Mouse (Mus musculus) c-Kit-positive CD71-positive TER-119-positive erythroid progenitor cells, embryonic 14.5 days (primary cell): ENCODE results near the gene Atl3.
A peak's percentile ranks its signal among the peaks of the same experiment; 100 is the strongest.

Experiments
- DNase-seq: peaks from one replicate; pipeline ENCODE4 v3.0.0-alpha.2; 2013; ENCODE audit warnings: low spot score

Gene Atl3

GRCm38 (mm10) chr19:7498816-7499215 is 5.0 kb downstream of the Atl3 start:
- no peak for DNase-seq

GRCm38 (mm10) chr19:7500701-7501100 is 6.9 kb downstream of the Atl3 start:
- DNase-seq, result no peak

GRCm38 (mm10) chr19:7502432-7502831 is 8.6 kb downstream of the Atl3 start:
- no peak for DNase-seq

- no peak for DNase-seq
Observed at GRCm38 (mm10) chr19:7506321-7506720, 12.5 kb downstream of the Atl3 start.

GRCm38 (mm10) chr19:7508026-7508425 is 14.2 kb downstream of the Atl3 start:
- DNase-seq, result no peak

- no peak for DNase-seq
Observed at GRCm38 (mm10) chr19:7516437-7516836, 22.6 kb downstream of the Atl3 start.

GRCm38 (mm10) chr19:7521619-7522018 is 27.8 kb downstream of the Atl3 start:
- DNase-seq, result no peak

- DNase-seq, result no peak
Observed at GRCm38 (mm10) chr19:7522856-7523255, 29.0 kb downstream of the Atl3 start.

GRCm38 (mm10) chr19:7523292-7523691 is 29.5 kb downstream of the Atl3 start:
- no peak for DNase-seq

GRCm38 (mm10) chr19:7523781-7524180 is 29.9 kb downstream of the Atl3 start:
- DNase-seq, result no peak

- DNase-seq, result no peak
Observed at GRCm38 (mm10) chr19:7524879-7525278, 31.0 kb downstream of the Atl3 start.

GRCm38 (mm10) chr19:7528639-7529428 is 35.0 kb downstream of the Atl3 start:
- DNase-seq, result peak; percentile 59

GRCm38 (mm10) chr19:7531906-7532305 is 38.1 kb downstream of the Atl3 start:
- DNase-seq, result no peak

- no peak for DNase-seq
Observed at GRCm38 (mm10) chr19:7533891-7534290, 40.1 kb downstream of the Atl3 start.

- DNase-seq, result no peak
Observed at GRCm38 (mm10) chr19:7548924-7549323, 55.1 kb downstream of the Atl3 start.

GRCm38 (mm10) chr19:7551550-7552300 is 57.9 kb downstream of the Atl3 start:
- peak; percentile 78 for DNase-seq

- DNase-seq, result no peak
Observed at GRCm38 (mm10) chr19:7552301-7552673, 58.4 kb downstream of the Atl3 start.

- DNase-seq, result peak; percentile 50
Observed at GRCm38 (mm10) chr19:7553441-7553840, 59.6 kb downstream of the Atl3 start.

- DNase-seq, result peak; percentile 19
Observed at GRCm38 (mm10) chr19:7554881-7555280, 61.0 kb downstream of the Atl3 start.

- no peak for DNase-seq
Observed at GRCm38 (mm10) chr19:7556641-7557040, 62.8 kb downstream of the Atl3 start.

GRCm38 (mm10) chr19:7557328-7557822 is 63.5 kb downstream of the Atl3 start, which contains the start of gene Pla2g16:
TSS of gene Pla2g16 (plus strand) at chr19:7557459.
- peak; percentile 80 for DNase-seq

- DNase-seq, result peak; percentile 33
Observed at GRCm38 (mm10) chr19:7557844-7558243, 64.0 kb downstream of the Atl3 start.

- no peak for DNase-seq
Observed at GRCm38 (mm10) chr19:7558675-7559074, 64.8 kb downstream of the Atl3 start.
